Mouse (Mus musculus) liver, adult 2 months (tissue): ENCODE measurements around the gene Krtcap2. TPM values are rescaled to one million over a fixed set of nuclear protein-coding genes. Genes with fewer than 3 reads are reported as not detected.

Source experiments
- DNase-seq: peaks from one replicate; pipeline ENCODE4 v3.0.0-alpha.2; 2011; ENCODE audit warnings: low read depth, low spot score; ENCODE audit errors: extremely low read depth
- H3K27ac ChIP-seq: fragments of 200-500 bp; replicated peaks from 2 replicates; pipeline ENCODE4 v1.5.1; 2012; ENCODE audit warnings: low read depth, mild to moderate bottlenecking, control low read depth, inconsistent platforms, low read length; ENCODE audit not compliant: insufficient read depth
- H3K27me3 ChIP-seq: fragments of 200-500 bp; 2 replicates; pipeline ENCODE4 v1.6.1; 2012; ENCODE audit warnings: mild to moderate bottlenecking, moderate library complexity, low read length, inconsistent platforms; ENCODE audit not compliant: control insufficient read depth, insufficient read depth
- H3K36me3 ChIP-seq: fragments of 200-500 bp; 2 replicates; pipeline ENCODE4 v1.6.1; 2012; ENCODE audit warnings: low read length, inconsistent platforms; ENCODE audit not compliant: control insufficient read depth, insufficient read depth
- H3K4me1 ChIP-seq: fragments of 200-500 bp; 2 replicates; pipeline ENCODE4 v1.6.1; 2011; ENCODE audit warnings: low read length; ENCODE audit not compliant: control insufficient read depth, insufficient read depth
- H3K4me3 ChIP-seq: fragments of 200-500 bp; 2 replicates; pipeline ENCODE4 v1.5.1; 2011; ENCODE audit warnings: low read depth, mild to moderate bottlenecking, control low read depth, low read length, moderate library complexity; ENCODE audit not compliant: insufficient read depth
- H3K79me2 ChIP-seq: fragments of 200-500 bp; 2 replicates; pipeline ENCODE4 v1.6.1; 2012; ENCODE audit warnings: inconsistent platforms, mild to moderate bottlenecking, low read length, moderate library complexity; ENCODE audit not compliant: control insufficient read depth, insufficient read depth
- H3K9ac ChIP-seq: fragments of 200-500 bp; 2 replicates; pipeline ENCODE4 v1.6.1; 2012; ENCODE audit warnings: low read depth, mild to moderate bottlenecking, control low read depth, inconsistent platforms, low read length
- CTCF ChIP-seq: fragments of 200-500 bp; IDR thresholded peaks from 2 replicates; pipeline ENCODE4 v1.5.1; 2011; ENCODE audit warnings: low read depth, low read length, control low read depth
- POLR2A ChIP-seq: fragments of 200-500 bp; IDR thresholded peaks from 2 replicates; pipeline ENCODE4 v1.6.1; 2011; ENCODE audit warnings: low read length, control low read depth; ENCODE audit not compliant: insufficient read depth; ENCODE audit errors: extremely low read depth
- WGBS: fragments of 180-500 bp; shearing (Covaris S2); methylation state at CpG from one replicate; pipeline ENCODE4 v1.1.7; 2018; 5-methylcytosine and 5-hydroxymethylcytosine counted together
- polyA plus RNA-seq: library from polyadenylated mRNA; depleted of rRNA; stranded (reverse); fragments of >200 nt; gene quantifications from 2 replicates; pipeline ENCODE4 v1.2.3, GENCODE M21; 2012
- total RNA-seq: library from RNA; depleted of rRNA; stranded (reverse); fragments of >200 nt; gene quantifications from 2 replicates; pipeline ENCODE4 v1.2.3, GENCODE M21; 2014

The Krtcap2 gene
- total and polyA plus RNA-seq, 2 experiments = 45.1 to 197 TPM

DNA sequence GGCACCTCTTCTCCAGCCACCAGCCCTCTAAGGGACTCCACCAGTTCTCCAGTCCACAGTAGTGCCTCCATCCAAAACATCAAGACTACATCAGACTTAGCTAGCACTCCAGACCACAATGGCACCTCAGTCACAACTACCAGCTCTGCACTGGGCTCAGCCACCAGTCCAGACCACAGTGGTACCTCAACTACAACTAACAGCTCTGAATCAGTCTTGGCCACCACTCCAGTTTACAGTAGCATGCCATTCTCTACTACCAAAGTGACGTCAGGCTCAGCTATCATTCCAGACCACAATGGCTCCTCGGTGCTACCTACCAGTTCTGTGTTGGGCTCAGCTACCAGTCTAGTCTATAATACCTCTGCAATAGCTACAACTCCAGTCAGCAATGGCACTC is 15.2 kb upstream of the Krtcap2 start:
- 0 out of 2 replicates have a peak, but pooled peaks cover 2% of the 10 kb centered on the region for H3K27me3 ChIP-seq
- no peak overlapping the region for H3K9ac ChIP-seq
- no peak for DNase-seq
- no peaks in the 10 kb centered on the region for H3K36me3 ChIP-seq
- TF ChIP-seq CTCF = no peak
- TF ChIP-seq POLR2A = no peak
- no peak overlapping the region for H3K27ac ChIP-seq
- 84% methylated on average over 2 of the region's 2 CpGs for WGBS
- H3K79me2 ChIP-seq = no peaks in the 10 kb centered on the region
- no peak overlapping the region for H3K4me3 ChIP-seq
- peaks cover 3% of the 10 kb centered on the region; the same call in 1 of the 2 replicates for H3K4me1 ChIP-seq

DNA sequence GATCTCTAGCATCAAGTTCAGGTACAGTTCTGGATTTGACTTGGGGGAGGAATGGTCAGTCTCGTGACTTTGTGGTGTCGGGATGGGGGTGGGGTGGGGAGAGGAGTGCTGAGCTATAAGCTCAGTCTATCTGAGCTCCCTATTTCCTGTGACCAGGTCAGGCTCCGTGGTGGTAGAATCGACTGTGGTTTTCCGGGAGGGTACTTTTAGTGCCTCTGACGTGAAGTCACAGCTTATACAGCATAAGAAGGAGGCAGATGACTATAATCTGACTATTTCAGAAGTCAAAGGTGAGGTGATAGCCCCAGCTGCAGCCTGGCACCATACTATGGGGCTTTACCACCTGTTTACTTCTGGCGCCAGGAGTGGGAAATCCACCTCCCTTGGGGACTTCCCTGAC is 14.4 kb upstream of the Krtcap2 start:
- Histone ChIP-seq H3K4me3 (no peak overlapping the region), H3K27me3 (0 out of 2 replicates have a peak, but pooled peaks cover 2% of the 10 kb centered on the region), H3K36me3 (no peaks in the 10 kb centered on the region), H3K27ac (no peak overlapping the region), H3K79me2 (no peaks in the 10 kb centered on the region), H3K9ac (no peak overlapping the region), H3K4me1 (peaks cover 3% of the 10 kb centered on the region; the same call in 1 of the 2 replicates)
- DNase-seq = no peak
- 67% methylated on average over 7 of the region's 7 CpGs for WGBS
- TF ChIP-seq POLR2A (no peak), CTCF (no peak)

DNA sequence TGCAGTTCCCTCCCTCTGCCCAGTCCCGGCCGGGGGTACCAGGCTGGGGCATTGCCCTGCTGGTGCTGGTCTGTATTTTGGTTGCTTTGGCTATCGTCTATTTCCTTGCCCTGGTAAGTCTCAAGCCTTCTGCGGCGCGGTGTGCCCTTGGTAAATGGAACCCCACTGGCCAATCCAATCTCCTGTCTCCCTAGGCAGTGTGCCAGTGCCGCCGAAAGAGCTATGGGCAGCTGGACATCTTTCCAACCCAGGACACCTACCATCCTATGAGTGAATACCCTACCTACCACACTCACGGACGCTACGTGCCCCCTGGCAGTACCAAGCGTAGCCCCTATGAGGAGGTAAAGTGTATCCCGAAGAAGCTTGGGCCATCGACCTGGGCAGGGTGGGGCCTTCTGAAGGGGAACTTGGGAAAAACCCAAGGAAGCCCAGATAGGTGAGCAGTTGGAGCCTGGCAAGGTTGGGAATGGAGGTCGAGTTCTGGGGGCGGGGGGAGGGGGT is 13.9 kb upstream of the Krtcap2 start:
- Histone ChIP-seq H3K27ac (no peak overlapping the region), H3K27me3 (0 out of 2 replicates have a peak, but pooled peaks cover 2% of the 10 kb centered on the region), H3K9ac (no peak overlapping the region), H3K36me3 (no peaks in the 10 kb centered on the region), H3K4me3 (no peak overlapping the region), H3K4me1 (peaks cover 3% of the 10 kb centered on the region; the same call in 1 of the 2 replicates), H3K79me2 (no peaks in the 10 kb centered on the region)
- no peak for DNase-seq
- 78% methylated on average over 16 of the region's 16 CpGs for WGBS
- TF ChIP-seq CTCF (no peak), POLR2A (no peak)

DNA sequence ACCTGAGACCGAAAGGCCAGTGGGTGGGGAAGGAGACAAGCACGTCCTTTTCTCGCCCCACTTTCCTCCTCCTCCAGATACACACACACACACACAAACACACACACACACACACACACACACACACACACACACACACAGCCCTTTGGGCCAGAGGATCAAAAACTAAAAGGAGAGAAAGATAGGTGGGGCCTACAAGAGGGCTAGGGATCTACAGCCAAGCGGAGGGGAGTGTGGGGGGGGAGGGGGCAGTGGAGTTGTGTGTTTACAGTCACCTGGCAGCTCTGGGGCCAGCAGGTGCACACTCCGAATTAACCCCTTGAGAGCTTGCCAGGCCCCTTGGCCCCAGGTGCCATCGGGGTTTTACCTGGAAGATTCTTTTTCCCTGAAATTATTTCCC is 13.2 kb upstream of the Krtcap2 start:
- Histone ChIP-seq H3K36me3 (no peaks in the 10 kb centered on the region), H3K27me3 (no peaks in the 10 kb centered on the region), H3K4me1 (peaks cover 3% of the 10 kb centered on the region; the same call in 1 of the 2 replicates), H3K27ac (no peak overlapping the region), H3K79me2 (no peaks in the 10 kb centered on the region), H3K4me3 (no peak overlapping the region), H3K9ac (no peak overlapping the region)
- WGBS = 83% methylated on average over 6 of the region's 6 CpGs
- no peak for TF ChIP-seq CTCF
- TF ChIP-seq POLR2A = no peak
- DNase-seq = no peak

DNA sequence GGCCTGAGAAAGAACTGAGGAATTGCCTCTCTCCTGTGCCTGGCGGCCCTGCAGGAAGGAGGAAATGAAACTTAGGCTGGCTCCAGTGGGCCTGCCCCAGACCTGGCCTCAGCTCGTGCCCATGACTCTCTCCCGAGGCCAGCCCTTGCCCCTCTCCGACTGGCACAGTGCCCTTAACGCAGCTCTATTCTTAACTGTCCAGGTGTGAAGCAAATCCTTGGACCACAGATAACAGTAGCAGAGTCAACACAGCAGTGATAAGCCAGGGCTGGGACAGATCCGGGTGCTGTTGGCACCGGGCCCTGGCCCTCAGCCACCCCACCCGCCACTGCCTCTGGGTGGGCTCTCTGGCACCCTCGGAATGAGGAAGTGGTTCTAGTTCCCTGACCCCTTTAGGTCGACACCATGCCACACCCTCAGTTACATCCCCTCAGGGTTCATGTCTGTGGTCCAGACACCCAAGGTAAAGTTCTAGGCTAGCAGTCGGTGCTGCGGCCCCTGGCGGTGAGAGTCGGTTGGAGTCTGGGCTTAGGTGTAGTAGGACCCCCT is 12.1 kb upstream of the Krtcap2 start:
- Histone ChIP-seq H3K36me3 (no peaks in the 10 kb centered on the region), H3K9ac (no peak overlapping the region), H3K27me3 (no peaks in the 10 kb centered on the region), H3K4me1 (peaks cover under 1% of the 10 kb centered on the region; the same call in 1 of the 2 replicates), H3K79me2 (no peaks in the 10 kb centered on the region), H3K27ac (no peak overlapping the region), H3K4me3 (no peak overlapping the region)
- no peak for DNase-seq
- TF ChIP-seq CTCF (no peak), POLR2A (no peak)
- 49% methylated on average over 14 of the region's 14 CpGs for WGBS

DNA sequence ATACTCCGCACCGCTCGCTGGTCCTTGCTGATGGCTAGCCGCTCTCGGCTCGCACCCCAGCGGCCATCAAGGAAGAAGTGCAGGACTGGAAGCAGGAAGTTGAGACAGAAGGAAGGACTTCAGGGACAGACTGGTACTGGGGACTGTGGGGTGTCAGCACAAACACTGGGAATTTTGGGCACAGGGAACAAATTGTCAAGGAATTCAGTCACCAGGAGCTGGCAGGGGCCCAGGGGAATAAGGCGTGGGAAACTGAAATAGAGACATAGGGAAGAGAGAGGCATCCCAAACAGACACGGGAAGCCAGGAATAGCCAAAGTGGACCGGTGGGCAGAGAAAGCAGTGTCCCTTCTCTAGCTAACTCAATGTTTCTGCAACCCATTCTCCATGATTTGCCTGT is 9.2 kb upstream of the Krtcap2 start:
- Histone ChIP-seq H3K4me1 (no peaks in the 10 kb centered on the region), H3K4me3 (no peak overlapping the region), H3K27ac (no peak overlapping the region), H3K27me3 (no peaks in the 10 kb centered on the region), H3K9ac (no peak overlapping the region), H3K79me2 (no peaks in the 10 kb centered on the region), H3K36me3 (no peaks in the 10 kb centered on the region)
- WGBS = 87% methylated on average over 10 of the region's 10 CpGs
- TF ChIP-seq CTCF (no peak), POLR2A (no peak)
- no peak for DNase-seq
